Mouse (Mus musculus): ENCODE results near the gene Hist1h2be. TPM values are rescaled to one million over a fixed set of nuclear protein-coding genes. Genes with fewer than 3 reads are reported as not detected.
"Not testable (repeated sequence)": the region's sequence is repeated elsewhere in the genome, so short reads cannot be mapped to it uniquely, and the experiment has no call there.

Gene Hist1h2be
- polyA plus RNA-seq, 1 experiment from 2014 or later = 1.1 TPM

DNA sequence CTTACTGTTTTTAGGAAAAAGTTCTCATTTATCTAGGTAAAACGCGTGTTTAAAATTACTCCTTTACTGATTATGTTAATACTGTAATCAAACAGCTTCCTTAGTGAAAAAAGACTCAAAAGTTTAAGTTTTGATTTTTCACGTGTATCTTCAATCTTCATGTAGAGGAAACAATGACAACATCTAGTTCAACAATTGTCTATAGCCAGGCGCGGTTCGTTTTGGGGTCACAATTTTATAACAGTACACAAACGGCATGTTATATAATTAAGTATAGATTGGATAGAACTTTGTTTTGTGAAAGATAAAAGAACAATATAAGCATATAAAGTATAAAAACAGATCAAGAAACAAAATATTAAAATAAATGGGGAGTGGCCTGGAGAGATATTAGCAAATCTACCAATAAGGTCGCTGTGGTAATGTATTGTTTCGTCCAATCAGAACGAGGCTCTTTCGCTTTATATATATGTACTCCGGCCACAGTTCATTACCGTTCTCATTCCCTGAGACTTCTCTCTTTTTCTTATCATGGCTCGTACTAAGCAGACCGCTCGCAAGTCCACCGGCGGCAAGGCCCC, 45.6 kb downstream of the Hist1h2be start, which contains the start of gene Hist1h3d:
TSS of gene Hist1h3d (plus strand) at position 493 of the 581 bp plus-strand sequence.
- Histone ChIP-seq H3K9ac (ENCODE audit: low read depth, low read length) (peak within 1 kb of the TSS; percentile 59), H3K27ac (ENCODE audit: low read depth, low read length) (peak within 1 kb of the TSS; percentile 72), H3K36me3 (ENCODE audit: control insufficient read depth, insufficient read depth, low read length) (no peaks in the 10 kb centered on the region), H3K27me3 (replicated peaks; ENCODE audit: control insufficient read depth, insufficient read depth, low read length) (no peaks in the 10 kb centered on the region), H3K4me3 (ENCODE audit: low read length) (peak within 1 kb of the TSS; percentile 42), H3K4me2 (ENCODE audit: low read length) (peak within 1 kb of the TSS; percentile 71), H3K9me3 (ENCODE audit: control insufficient read depth, low read length) (no peaks in the 10 kb centered on the region), H3K4me1 (ENCODE audit: control insufficient read depth, insufficient read depth, low read depth, low read length) (peaks cover 21% of the 10 kb centered on the region)
- WGBS = under 1% methylated on average over 18 of the region's 18 CpGs
- peak; percentile 68 for ATAC-seq

DNA sequence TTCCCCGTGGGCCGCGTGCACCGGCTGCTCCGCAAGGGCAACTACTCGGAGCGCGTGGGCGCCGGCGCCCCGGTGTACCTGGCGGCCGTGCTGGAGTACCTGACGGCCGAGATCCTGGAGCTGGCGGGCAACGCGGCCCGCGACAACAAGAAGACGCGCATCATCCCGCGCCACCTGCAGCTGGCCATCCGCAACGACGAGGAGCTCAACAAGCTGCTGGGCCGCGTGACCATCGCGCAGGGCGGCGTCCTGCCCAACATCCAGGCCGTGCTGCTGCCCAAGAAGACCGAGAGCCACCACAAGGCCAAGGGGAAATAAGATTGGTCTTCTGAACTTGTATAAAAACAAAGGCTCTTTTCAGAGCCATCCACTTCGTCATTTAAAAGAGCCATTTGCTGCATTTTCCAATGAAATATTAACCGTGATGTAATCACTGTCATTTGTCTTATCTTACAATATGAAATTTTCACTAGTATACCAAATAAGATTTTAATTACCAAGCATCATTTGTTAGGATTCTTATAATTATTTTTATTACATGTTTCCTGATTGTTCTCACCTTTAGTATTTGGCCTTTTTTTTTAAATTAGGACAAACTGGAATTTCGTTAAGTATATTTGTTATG, 46.3 kb downstream of the Hist1h2be start:
- H3K36me3 ChIP-seq (ENCODE audit: control insufficient read depth, insufficient read depth, low read length); H3K9me3 ChIP-seq (ENCODE audit: control insufficient read depth, low read length); ATAC-seq; H3K27me3 ChIP-seq (replicated peaks; ENCODE audit: control insufficient read depth, insufficient read depth, low read length); H3K9ac ChIP-seq (ENCODE audit: low read depth, low read length): not testable (repeated sequence)
- Histone ChIP-seq H3K4me1 (ENCODE audit: control insufficient read depth, insufficient read depth, low read depth, low read length) (peaks cover 26% of the 10 kb centered on the region), H3K4me3 (ENCODE audit: low read length) (peak overlapping the region; percentile 34), H3K4me2 (ENCODE audit: low read length) (peak overlapping the region; percentile 71), H3K27ac (ENCODE audit: low read depth, low read length) (peak overlapping the region; percentile 74)
- 0% methylated on average over 5 of the region's 39 CpGs for WGBS

DNA sequence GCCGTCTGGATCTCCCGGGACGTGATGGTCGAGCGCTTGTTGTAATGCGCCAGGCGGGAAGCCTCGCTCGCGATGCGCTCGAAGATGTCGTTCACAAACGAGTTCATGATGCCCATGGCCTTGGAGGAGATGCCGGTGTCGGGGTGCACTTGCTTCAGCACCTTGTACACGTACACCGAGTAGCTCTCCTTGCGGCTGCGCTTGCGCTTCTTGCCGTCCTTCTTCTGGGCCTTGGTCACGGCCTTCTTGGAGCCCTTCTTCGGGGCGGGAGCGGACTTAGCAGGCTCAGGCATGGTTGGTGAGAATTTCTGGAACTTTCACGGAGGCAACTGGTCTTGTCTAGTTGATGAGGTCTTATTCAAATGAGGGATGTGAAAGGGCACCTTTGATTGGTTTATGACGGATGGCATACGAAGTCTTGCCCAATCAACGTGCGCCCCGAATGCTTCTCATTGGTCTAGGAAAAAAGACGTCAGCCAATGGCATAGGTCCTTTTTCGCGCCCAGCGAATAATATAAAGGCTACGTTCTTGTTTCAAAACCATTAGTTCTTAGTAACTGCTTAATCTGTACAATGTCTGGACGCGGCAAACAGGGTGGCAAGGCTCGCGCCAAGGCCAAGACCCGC, 46.9 kb downstream of the Hist1h2be start, which contains the start of the genes Hist1h2bf and Hist1h2ad:
TSS of gene Hist1h2bf (minus strand) at position 299 of the 627 bp plus-strand sequence.
TSS of gene Hist1h2ad (plus strand) at position 484 of the 627 bp plus-strand sequence.
- Histone ChIP-seq H3K4me3 (ENCODE audit: low read length) (peak within 1 kb of the TSS; percentile 37), H3K4me1 (ENCODE audit: control insufficient read depth, insufficient read depth, low read depth, low read length) (peaks cover 26% of the 10 kb centered on the region), H3K27ac (ENCODE audit: low read depth, low read length) (peak within 1 kb of the TSS; percentile 75), H3K4me2 (ENCODE audit: low read length) (peak within 1 kb of the TSS; percentile 71)
- not testable (repeated sequence) for H3K9ac ChIP-seq (ENCODE audit: low read depth, low read length); H3K36me3 ChIP-seq (ENCODE audit: control insufficient read depth, insufficient read depth, low read length); H3K27me3 ChIP-seq (replicated peaks; ENCODE audit: control insufficient read depth, insufficient read depth, low read length); H3K9me3 ChIP-seq (ENCODE audit: control insufficient read depth, low read length)
- ATAC-seq = peak; percentile 92
- WGBS = under 1% methylated on average over 19 of the region's 42 CpGs

DNA sequence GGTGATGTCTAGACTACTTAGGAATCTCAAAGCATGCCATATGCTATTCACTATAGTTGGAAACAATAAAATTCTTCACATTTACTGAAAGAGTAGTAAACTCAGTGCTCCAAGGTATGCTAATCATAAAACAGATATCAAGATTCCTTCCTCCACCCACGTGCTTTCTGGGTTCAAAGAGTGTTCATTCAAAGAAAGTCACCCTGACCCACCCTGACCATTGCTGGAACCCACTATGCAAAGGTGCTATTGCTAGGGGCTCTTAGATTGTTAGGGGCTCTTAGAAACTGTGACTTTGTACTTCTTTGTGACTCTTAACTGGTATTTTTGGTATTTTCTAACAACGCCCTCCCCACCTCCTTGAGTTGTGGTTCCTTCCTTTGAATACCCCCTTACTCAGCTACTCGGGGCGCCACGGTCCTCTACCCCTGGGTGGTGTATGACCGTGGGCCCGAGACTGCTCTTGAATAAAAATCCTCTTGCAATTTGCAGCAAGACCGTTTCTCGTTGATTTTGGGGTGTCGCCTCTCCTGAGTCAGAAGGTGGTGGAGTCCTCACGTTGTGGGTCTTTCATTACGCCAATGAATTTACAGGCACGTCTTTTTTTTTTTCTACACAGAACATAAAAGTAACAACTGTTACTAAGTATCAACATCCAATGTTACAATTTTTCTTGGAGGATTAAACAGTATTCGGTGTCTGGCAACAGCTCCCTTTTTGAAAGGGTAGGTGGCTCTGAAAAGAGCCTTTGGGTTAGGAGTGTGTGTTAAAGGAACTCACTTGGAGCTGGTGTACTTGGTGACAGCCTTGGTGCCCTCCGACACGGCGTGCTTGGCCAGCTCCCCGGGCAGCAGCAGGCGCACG, 47.7 kb downstream of the Hist1h2be start:
- Histone ChIP-seq H3K27ac (ENCODE audit: low read depth, low read length) (peak overlapping the region; percentile 75), H3K4me3 (ENCODE audit: low read length) (peak overlapping the region; percentile 37), H3K4me1 (ENCODE audit: control insufficient read depth, insufficient read depth, low read depth, low read length) (peaks cover 26% of the 10 kb centered on the region), H3K4me2 (ENCODE audit: low read length) (peak overlapping the region; percentile 53)
- not testable (repeated sequence) for H3K36me3 ChIP-seq (ENCODE audit: control insufficient read depth, insufficient read depth, low read length); H3K9me3 ChIP-seq (ENCODE audit: control insufficient read depth, low read length); H3K9ac ChIP-seq (ENCODE audit: low read depth, low read length); ATAC-seq; H3K27me3 ChIP-seq (replicated peaks; ENCODE audit: control insufficient read depth, insufficient read depth, low read length)
- 15% methylated on average over 14 of the region's 20 CpGs for WGBS

DNA sequence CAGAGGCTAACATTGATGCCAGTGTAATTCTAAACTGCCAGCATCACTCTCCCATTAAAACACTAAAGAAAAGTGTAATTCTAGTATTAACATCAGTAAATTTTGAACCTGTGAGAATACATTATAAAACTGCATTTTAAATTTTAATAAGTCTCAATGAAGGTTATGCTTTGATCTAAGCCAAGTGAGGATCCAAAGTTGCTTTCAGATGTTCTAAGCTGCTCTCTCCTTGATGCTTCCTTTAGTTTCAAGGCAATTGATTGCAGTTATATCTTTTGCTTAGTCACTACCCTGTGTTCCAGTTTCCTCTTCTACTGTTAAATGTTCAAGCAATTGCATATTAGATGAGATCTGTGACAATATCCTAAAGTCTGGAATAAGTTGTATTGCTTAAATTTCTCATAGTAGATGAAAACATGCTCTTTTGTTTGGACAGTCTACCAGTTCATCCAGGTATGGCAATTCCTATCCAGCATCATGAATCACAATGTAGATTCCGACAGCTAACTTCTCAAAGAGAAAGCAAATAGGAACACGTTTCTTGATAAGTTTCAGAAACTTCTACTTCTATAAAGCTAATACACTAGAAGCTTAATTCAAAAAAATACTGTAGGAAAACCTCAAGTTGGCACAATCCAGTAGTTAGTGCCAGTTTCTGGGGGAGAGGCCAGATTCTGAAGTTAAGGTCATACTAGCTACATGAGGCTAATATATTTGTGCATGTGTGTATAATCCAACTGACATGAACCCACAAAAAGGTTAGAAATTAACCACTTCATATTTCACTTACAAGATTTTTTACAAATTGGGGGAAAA, 48.5 kb downstream of the Hist1h2be start:
- Histone ChIP-seq H3K4me2 (ENCODE audit: low read length) (peak overlapping the region; percentile 53), H3K27ac (ENCODE audit: low read depth, low read length) (no peak overlapping the region), H3K9ac (ENCODE audit: low read depth, low read length) (no peak overlapping the region), H3K9me3 (ENCODE audit: control insufficient read depth, low read length) (no peaks in the 10 kb centered on the region), H3K4me1 (ENCODE audit: control insufficient read depth, insufficient read depth, low read depth, low read length) (peaks cover 26% of the 10 kb centered on the region), H3K27me3 (replicated peaks; ENCODE audit: control insufficient read depth, insufficient read depth, low read length) (no peaks in the 10 kb centered on the region), H3K36me3 (ENCODE audit: control insufficient read depth, insufficient read depth, low read length) (no peaks in the 10 kb centered on the region), H3K4me3 (ENCODE audit: low read length) (peak overlapping the region; percentile 44)
- WGBS = 40% methylated on average over 2 of the region's 2 CpGs
- no peak for ATAC-seq

DNA sequence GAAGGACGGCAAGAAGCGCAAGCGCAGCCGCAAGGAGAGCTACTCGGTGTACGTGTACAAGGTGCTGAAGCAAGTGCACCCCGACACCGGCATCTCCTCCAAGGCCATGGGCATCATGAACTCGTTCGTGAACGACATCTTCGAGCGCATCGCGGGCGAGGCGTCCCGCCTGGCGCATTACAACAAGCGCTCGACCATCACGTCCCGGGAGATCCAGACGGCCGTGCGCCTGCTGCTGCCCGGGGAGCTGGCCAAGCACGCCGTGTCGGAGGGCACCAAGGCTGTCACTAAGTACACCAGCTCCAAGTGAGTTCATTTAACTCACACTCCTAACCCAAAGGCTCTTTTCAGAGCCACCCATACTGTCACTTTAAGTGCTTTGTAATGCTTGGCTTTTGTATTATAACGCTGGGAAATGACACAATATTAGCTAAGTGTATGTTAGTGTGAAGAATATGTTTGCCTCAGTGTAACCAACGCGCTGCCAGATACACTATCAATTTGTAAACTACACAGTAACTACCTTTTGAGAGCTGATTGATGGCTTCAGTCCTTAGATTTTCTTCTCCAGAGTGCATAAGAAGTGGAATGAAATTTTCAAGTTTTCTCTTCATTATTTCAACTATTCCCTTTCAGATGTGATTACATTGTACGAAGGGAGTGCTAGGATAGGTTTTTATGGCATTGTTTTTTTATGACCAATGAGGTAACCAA, 49.3 kb downstream of the Hist1h2be start:
- H3K4me2 ChIP-seq (ENCODE audit: low read length) = peak overlapping the region; percentile 53
- WGBS = 0% methylated on average over 9 of the region's 34 CpGs
- not testable (repeated sequence) for H3K9me3 ChIP-seq (ENCODE audit: control insufficient read depth, low read length); H3K36me3 ChIP-seq (ENCODE audit: control insufficient read depth, insufficient read depth, low read length); H3K27me3 ChIP-seq (replicated peaks; ENCODE audit: control insufficient read depth, insufficient read depth, low read length); ATAC-seq
- peak overlapping the region; percentile 54; the same call in 1 of the 2 replicates for H3K9ac ChIP-seq (ENCODE audit: low read depth, low read length)
- peak overlapping the region; percentile 44 for H3K4me3 ChIP-seq (ENCODE audit: low read length)
- H3K27ac ChIP-seq (ENCODE audit: low read depth, low read length) = peak overlapping the region; percentile 90
- peaks cover 25% of the 10 kb centered on the region for H3K4me1 ChIP-seq (ENCODE audit: control insufficient read depth, insufficient read depth, low read depth, low read length)

DNA sequence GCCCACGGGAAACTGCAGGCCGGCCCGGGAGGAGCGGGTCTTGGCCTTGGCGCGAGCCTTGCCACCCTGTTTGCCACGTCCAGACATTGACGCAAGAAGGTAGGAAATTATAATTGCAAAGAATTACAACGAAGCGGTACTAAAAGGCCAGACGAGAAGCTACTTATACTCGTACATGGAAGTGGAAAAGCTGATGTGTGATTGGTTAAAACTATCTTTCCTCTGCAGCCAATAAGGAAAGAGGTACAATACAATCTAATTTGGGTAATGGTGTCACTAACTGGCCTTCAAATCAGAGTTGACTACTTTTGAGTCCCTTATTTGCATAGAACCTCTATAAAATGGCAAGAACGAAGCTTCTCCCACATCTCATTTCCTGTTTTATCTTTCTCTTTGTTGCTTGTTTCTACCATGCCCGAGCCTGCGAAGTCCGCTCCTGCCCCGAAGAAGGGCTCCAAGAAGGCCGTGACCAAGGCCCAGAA, 49.9 kb downstream of the Hist1h2be start, which contains the start of the genes Hist1h2ae and Hist1h2bg:
TSS of gene Hist1h2ae (minus strand) at position 199 of the 482 bp plus-strand sequence.
TSS of gene Hist1h2bg (plus strand) at position 375 of the 482 bp plus-strand sequence.
- Histone ChIP-seq H3K4me2 (ENCODE audit: low read length) (peak within 1 kb of the TSS; percentile 53), H3K9me3 (ENCODE audit: control insufficient read depth, low read length) (no peaks in the 10 kb centered on the region), H3K36me3 (ENCODE audit: control insufficient read depth, insufficient read depth, low read length) (no peaks in the 10 kb centered on the region), H3K4me3 (ENCODE audit: low read length) (peak within 1 kb of the TSS; percentile 44), H3K27me3 (replicated peaks; ENCODE audit: control insufficient read depth, insufficient read depth, low read length) (no peaks in the 10 kb centered on the region), H3K27ac (ENCODE audit: low read depth, low read length) (peak within 1 kb of the TSS; percentile 90), H3K4me1 (ENCODE audit: control insufficient read depth, insufficient read depth, low read depth, low read length) (peaks cover 19% of the 10 kb centered on the region), H3K9ac (ENCODE audit: low read depth, low read length) (peak within 1 kb of the TSS; percentile 57)
- WGBS = under 1% methylated on average over 18 of the region's 18 CpGs
- ATAC-seq = peak; percentile 95

Measured in hindbrain, embryonic 16.5 days (tissue).